Mouse (Mus musculus) neutrophil, adult 83 days (primary cell): ENCODE results near the gene Cdnf. TPM values are rescaled to one million over a fixed set of nuclear protein-coding genes. Genes with fewer than 3 reads are reported as not detected.

ENCODE experiments used
- total RNA-seq, 2 experiments: library from RNA; stranded (reverse); gene quantifications; one replicate each; pipeline ENCODE4 v1.2.4; 2023

Cdnf gene
- under 1 TPM; 0.50 to 0.57 TPM for total RNA-seq

GRCm38 (mm10) chr2:3512552-3513454 lies at the start of gene Cdnf, which contains the start of the genes Gm45902 and Hspa14:
Gene Cdnf, plus strand, starts transcription at chr2:3513030.
Gene Gm45902, minus strand, starts transcription at chr2:3512790.
Gene Hspa14, minus strand, starts transcription at chr2:3512814.

GRCm38 (mm10) chr2:3474861-3475283 lies 38.0 kb upstream of the Cdnf start, which contains the start of gene Suv39h2:
Gene Suv39h2, minus strand, starts transcription at chr2:3475031.

GRCm38 (mm10) chr2:3570186-3570585 lies 57.4 kb downstream of the Cdnf start, which contains the start of gene Fam107b:
Gene Fam107b, plus strand, starts transcription at chr2:3570488.

Other genes starting within 250 kb of the Cdnf start
- 1 to 10 TPM; 6.9 to 7.8 TPM for gene Nmt2, start 228.8 kb upstream of the Cdnf start, total RNA-seq
- 1 to 10 TPM; 1.1 to 1.9 TPM for gene Rpp38, start 180.4 kb upstream of the Cdnf start, total RNA-seq
- gene Acbd7, start 176.9 kb upstream of the Cdnf start, total RNA-seq = not detected
- not detected for gene Olah, start 115.8 kb upstream of the Cdnf start, total RNA-seq
- gene Meig1, start 90.4 kb upstream of the Cdnf start, total RNA-seq = 1 to 10 TPM in 1 of 2 experiments, under 1 TPM in 1; 0.70 to 1.3 TPM
- 10 to 100 TPM; 34.9 to 38.9 TPM for gene Dclre1c, start 88.9 kb upstream of the Cdnf start, total RNA-seq
- gene Suv39h2, start 38.0 kb upstream of the Cdnf start, total RNA-seq = 1 to 10 TPM; 2.2 to 2.6 TPM
- 10 to 100 TPM; 21.8 to 27.9 TPM for gene Gm45902, start 240 bp upstream of the Cdnf start, total RNA-seq
- 100 to 1,000 TPM in 1 of 2 experiments, 10 to 100 TPM in 1; 85.9 to 103 TPM for gene Hspa14, start 216 bp upstream of the Cdnf start, total RNA-seq
- 100 to 1,000 TPM; 272 to 312 TPM for gene Fam107b, start 57.5 kb downstream of the Cdnf start, total RNA-seq